Mouse (Mus musculus) heart, postnatal 0 days (tissue): ENCODE measurements around the gene Slc39a8.

Source experiments
- CTCF ChIP-seq: IDR thresholded peaks from 2 replicates; pipeline ENCODE4 v1.5.1; 2016; ENCODE audit warnings: antibody characterized with exemption, control low read depth, low read depth
- EP300 ChIP-seq: IDR thresholded peaks from 2 replicates; pipeline ENCODE4 v1.6.1; 2016; ENCODE audit warnings: antibody characterized with exemption, low read depth

- TF ChIP-seq EP300 (no peak), CTCF (no peak)
Observed at GRCm38 (mm10) chr3:135887033-135887855, 62.2 kb downstream of the Slc39a8 start.
